Mouse (Mus musculus): Measurements from ENCODE around the gene Il34. TPM values are rescaled to one million over a fixed set of nuclear protein-coding genes. Genes with fewer than 3 reads are reported as not detected.
"Not testable (repeated sequence)": the region's sequence is repeated elsewhere in the genome, so short reads cannot be mapped to it uniquely, and the experiment has no call there.

Gene Il34
- polyA plus RNA-seq, 1 experiment = not detected

GRCm38 (mm10) chr8:110794363-110794965, 11.3 kb downstream of the Il34 start:
- TF ChIP-seq CTCF (IDR thresholded peaks at IDR 0.05; ENCODE audit: low read depth, low read length) = no peak
- TF ChIP-seq POLR2A (IDR thresholded peaks at IDR 0.05; ENCODE audit: borderline replicate concordance, low read depth, low read length) = no peak
- H3K4me1 ChIP-seq (ENCODE audit: control insufficient read depth, insufficient read depth, low read length) = no peaks in the 10 kb centered on the region
- H3K4me3 ChIP-seq (ENCODE audit: insufficient read depth, low read length) = no peak overlapping the region
- no peak overlapping the region for H3K27ac ChIP-seq (ENCODE audit: insufficient read depth, low read depth, low read length)

GRCm38 (mm10) chr8:110793936-110794335, 11.8 kb downstream of the Il34 start:
- H3K27ac ChIP-seq (ENCODE audit: insufficient read depth, low read depth, low read length) = no peak overlapping the region
- H3K4me1 ChIP-seq (ENCODE audit: control insufficient read depth, insufficient read depth, low read length) = no peaks in the 10 kb centered on the region
- no peak overlapping the region for H3K4me3 ChIP-seq (ENCODE audit: insufficient read depth, low read length)
- TF ChIP-seq CTCF (IDR thresholded peaks at IDR 0.05; ENCODE audit: low read depth, low read length) (no peak), POLR2A (IDR thresholded peaks at IDR 0.05; ENCODE audit: borderline replicate concordance, low read depth, low read length) (no peak)

- Histone ChIP-seq H3K4me1 (ENCODE audit: control insufficient read depth, insufficient read depth, low read length) (no peaks in the 10 kb centered on the region), H3K4me3 (ENCODE audit: insufficient read depth, low read length) (no peak overlapping the region), H3K27ac (ENCODE audit: insufficient read depth, low read depth, low read length) (no peak overlapping the region)
- TF ChIP-seq POLR2A (IDR thresholded peaks at IDR 0.05; ENCODE audit: borderline replicate concordance, low read depth, low read length) = no peak
- no peak for TF ChIP-seq CTCF (IDR thresholded peaks at IDR 0.05; ENCODE audit: low read depth, low read length)
Measured at GRCm38 (mm10) chr8:110793511-110793910, 12.2 kb downstream of the Il34 start.

- H3K4me3 ChIP-seq (ENCODE audit: insufficient read depth, low read length) = no peak overlapping the region
- H3K4me1 ChIP-seq (ENCODE audit: control insufficient read depth, insufficient read depth, low read length) = no peaks in the 10 kb centered on the region
- no peak for TF ChIP-seq CTCF (IDR thresholded peaks at IDR 0.05; ENCODE audit: low read depth, low read length)
- no peak for TF ChIP-seq POLR2A (IDR thresholded peaks at IDR 0.05; ENCODE audit: borderline replicate concordance, low read depth, low read length)
- H3K27ac ChIP-seq (ENCODE audit: insufficient read depth, low read depth, low read length) = no peak overlapping the region
Measured at GRCm38 (mm10) chr8:110792574-110793200, 13.0 kb downstream of the Il34 start.

GRCm38 (mm10) chr8:110791164-110791563, 14.6 kb downstream of the Il34 start:
- no peak overlapping the region for H3K4me3 ChIP-seq (ENCODE audit: insufficient read depth, low read length)
- TF ChIP-seq POLR2A (IDR thresholded peaks at IDR 0.05; ENCODE audit: borderline replicate concordance, low read depth, low read length) = no peak
- TF ChIP-seq CTCF (IDR thresholded peaks at IDR 0.05; ENCODE audit: low read depth, low read length) = no peak
- no peak overlapping the region for H3K27ac ChIP-seq (ENCODE audit: insufficient read depth, low read depth, low read length)
- H3K4me1 ChIP-seq (ENCODE audit: control insufficient read depth, insufficient read depth, low read length) = no peaks in the 10 kb centered on the region

GRCm38 (mm10) chr8:110790270-110790669, 15.5 kb downstream of the Il34 start:
- TF ChIP-seq CTCF (IDR thresholded peaks at IDR 0.05; ENCODE audit: low read depth, low read length) = no peak
- TF ChIP-seq POLR2A (IDR thresholded peaks at IDR 0.05; ENCODE audit: borderline replicate concordance, low read depth, low read length) = no peak
- Histone ChIP-seq H3K4me1 (ENCODE audit: control insufficient read depth, insufficient read depth, low read length) (peaks cover under 1% of the 10 kb centered on the region; the same call in 1 of the 2 replicates), H3K27ac (ENCODE audit: insufficient read depth, low read depth, low read length) (no peak overlapping the region), H3K4me3 (ENCODE audit: insufficient read depth, low read length) (no peak overlapping the region)

GRCm38 (mm10) chr8:110789571-110789970, 16.2 kb downstream of the Il34 start:
- TF ChIP-seq POLR2A (IDR thresholded peaks at IDR 0.05; ENCODE audit: borderline replicate concordance, low read depth, low read length) (no peak), CTCF (IDR thresholded peaks at IDR 0.05; ENCODE audit: low read depth, low read length) (no peak)
- Histone ChIP-seq H3K27ac (ENCODE audit: insufficient read depth, low read depth, low read length) (no peak overlapping the region), H3K4me3 (ENCODE audit: insufficient read depth, low read length) (no peak overlapping the region), H3K4me1 (ENCODE audit: control insufficient read depth, insufficient read depth, low read length) (peaks cover 3% of the 10 kb centered on the region)

GRCm38 (mm10) chr8:110788981-110789380, 16.7 kb downstream of the Il34 start:
- Histone ChIP-seq H3K4me3 (ENCODE audit: insufficient read depth, low read length) (no peak overlapping the region), H3K4me1 (ENCODE audit: control insufficient read depth, insufficient read depth, low read length) (peaks cover 3% of the 10 kb centered on the region), H3K27ac (ENCODE audit: insufficient read depth, low read depth, low read length) (no peak overlapping the region)
- TF ChIP-seq CTCF (IDR thresholded peaks at IDR 0.05; ENCODE audit: low read depth, low read length) = no peak
- TF ChIP-seq POLR2A (IDR thresholded peaks at IDR 0.05; ENCODE audit: borderline replicate concordance, low read depth, low read length) = no peak

- peaks cover 3% of the 10 kb centered on the region for H3K4me1 ChIP-seq (ENCODE audit: control insufficient read depth, insufficient read depth, low read length)
- H3K27ac ChIP-seq (ENCODE audit: insufficient read depth, low read depth, low read length) = no peak overlapping the region
- H3K4me3 ChIP-seq (ENCODE audit: insufficient read depth, low read length) = no peak overlapping the region
- TF ChIP-seq POLR2A (IDR thresholded peaks at IDR 0.05; ENCODE audit: borderline replicate concordance, low read depth, low read length) (no peak), CTCF (IDR thresholded peaks at IDR 0.05; ENCODE audit: low read depth, low read length) (no peak)
Measured at GRCm38 (mm10) chr8:110787411-110787954, 18.2 kb downstream of the Il34 start.

- Histone ChIP-seq H3K4me3 (ENCODE audit: insufficient read depth, low read length) (no peak overlapping the region), H3K27ac (ENCODE audit: insufficient read depth, low read depth, low read length) (no peak overlapping the region), H3K4me1 (ENCODE audit: control insufficient read depth, insufficient read depth, low read length) (peaks cover 3% of the 10 kb centered on the region)
- TF ChIP-seq CTCF (IDR thresholded peaks at IDR 0.05; ENCODE audit: low read depth, low read length) (no peak), POLR2A (IDR thresholded peaks at IDR 0.05; ENCODE audit: borderline replicate concordance, low read depth, low read length) (no peak)
Measured at GRCm38 (mm10) chr8:110786934-110787333, 18.8 kb downstream of the Il34 start.

GRCm38 (mm10) chr8:110786501-110786900, 19.2 kb downstream of the Il34 start:
- H3K27ac ChIP-seq (ENCODE audit: insufficient read depth, low read depth, low read length); H3K4me1 ChIP-seq (ENCODE audit: control insufficient read depth, insufficient read depth, low read length); H3K4me3 ChIP-seq (ENCODE audit: insufficient read depth, low read length): not testable (repeated sequence)
